Mouse (Mus musculus): ENCODE measurements around the gene Atg9b.
A peak's percentile ranks its signal among the peaks of the same experiment; 100 is the strongest.
"Not testable (repeated sequence)": the region's sequence is repeated elsewhere in the genome, so short reads cannot be mapped to it uniquely, and the experiment has no call there.

The Atg9b gene

DNA sequence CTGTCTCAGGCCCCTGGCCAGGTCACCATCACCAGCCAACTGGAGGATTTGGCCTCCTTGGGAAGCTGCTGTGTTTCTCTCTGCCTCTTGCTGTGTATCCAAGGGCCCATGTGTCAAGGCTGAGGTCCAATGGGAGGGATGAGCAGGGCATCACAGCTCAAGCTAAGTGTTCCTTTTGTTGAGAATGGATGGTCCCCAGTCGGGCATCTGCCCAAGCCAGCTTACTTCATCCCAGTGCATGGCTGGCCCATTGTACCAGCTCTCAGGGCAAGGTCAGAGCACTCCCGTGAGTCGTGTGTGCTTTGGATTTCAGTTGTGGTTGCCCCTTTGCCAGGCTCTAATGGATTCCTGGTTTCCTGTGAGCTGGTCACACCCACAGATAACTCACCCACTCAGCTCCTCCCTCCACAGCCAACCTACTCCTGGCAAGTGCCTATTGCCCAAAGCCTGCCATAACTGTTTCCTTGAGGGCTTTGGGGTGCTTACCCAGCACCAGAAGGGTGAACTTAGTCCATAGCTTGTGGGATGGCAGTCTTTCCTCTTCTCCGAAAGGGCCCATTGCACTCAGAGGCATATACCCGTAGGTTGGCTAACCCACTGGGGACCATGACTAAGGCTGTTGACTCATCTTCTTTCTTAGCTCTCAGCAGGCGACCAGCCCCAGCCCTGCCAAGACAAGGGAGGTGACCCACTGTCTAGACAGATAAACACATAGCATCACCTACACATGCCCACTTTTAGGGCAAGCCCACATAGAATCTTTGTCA is 12.8 kb upstream of the Atg9b start:
- peak; percentile 81 for DNase-seq (ENCODE audit: low read depth)

GRCm38 (mm10) chr5:24401969-24402368 is 10.0 kb upstream of the Atg9b start:
- no peak for DNase-seq (ENCODE audit: low read depth)

DNA sequence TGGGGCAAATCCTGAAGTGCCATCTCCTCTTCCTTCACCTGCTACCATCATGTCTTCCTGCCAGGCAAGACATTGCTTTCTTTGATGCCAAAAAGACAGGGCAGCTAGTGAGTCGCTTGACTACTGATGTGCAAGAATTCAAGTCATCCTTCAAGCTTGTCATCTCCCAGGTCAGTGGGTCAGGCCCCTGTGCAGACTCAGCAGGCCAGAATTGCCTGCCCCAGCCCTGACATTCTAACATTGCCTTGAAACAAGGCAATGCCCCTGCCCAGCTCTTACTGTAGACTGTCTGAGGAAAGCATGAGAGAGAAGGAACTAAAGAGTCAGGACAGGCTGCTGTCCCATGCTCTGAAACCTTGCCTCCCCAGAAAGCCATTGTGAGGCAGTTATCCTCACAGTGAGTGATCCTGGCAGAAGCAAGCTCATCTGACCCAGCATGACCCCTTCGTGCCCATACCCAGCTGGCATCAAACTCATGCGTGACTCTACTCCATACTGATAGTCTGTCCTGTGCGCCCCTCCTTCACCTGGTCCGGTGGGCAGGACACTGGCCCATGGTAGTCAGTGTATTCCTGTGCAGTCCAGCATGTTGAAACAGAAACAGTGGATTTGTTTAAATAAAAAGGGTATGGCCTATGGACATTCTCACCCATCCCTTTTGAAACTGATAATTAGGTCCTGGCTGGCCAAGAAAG is 9.1 kb upstream of the Atg9b start:
- DNase-seq (ENCODE audit: low read depth), result no peak

- no peak for DNase-seq (ENCODE audit: low read depth)
These were observed 8.4 kb upstream of the Atg9b start for GRCm38 (mm10) chr5:24400362-24400761.

DNA sequence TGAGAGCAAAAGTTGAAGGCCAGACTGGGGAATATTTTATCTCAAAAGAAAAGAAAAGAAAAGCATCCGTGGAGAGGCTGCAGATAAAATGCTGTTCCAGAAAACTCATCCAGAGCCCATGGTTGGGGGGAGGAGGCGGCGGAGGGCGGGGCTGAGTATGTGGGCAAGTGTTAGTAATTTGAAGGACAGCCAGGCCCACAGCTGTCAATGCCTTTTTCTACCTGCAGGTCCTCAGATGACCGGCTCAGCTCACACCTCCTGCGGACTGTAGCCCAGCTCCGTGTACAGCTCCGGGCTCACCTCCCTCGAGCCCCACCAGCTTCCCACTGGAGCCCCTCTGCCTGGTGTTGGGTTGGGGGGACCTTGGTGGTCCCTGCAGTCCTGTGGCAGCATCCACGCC is 7.7 kb upstream of the Atg9b start:
- DNase-seq (ENCODE audit: low read depth), result no peak

DNA sequence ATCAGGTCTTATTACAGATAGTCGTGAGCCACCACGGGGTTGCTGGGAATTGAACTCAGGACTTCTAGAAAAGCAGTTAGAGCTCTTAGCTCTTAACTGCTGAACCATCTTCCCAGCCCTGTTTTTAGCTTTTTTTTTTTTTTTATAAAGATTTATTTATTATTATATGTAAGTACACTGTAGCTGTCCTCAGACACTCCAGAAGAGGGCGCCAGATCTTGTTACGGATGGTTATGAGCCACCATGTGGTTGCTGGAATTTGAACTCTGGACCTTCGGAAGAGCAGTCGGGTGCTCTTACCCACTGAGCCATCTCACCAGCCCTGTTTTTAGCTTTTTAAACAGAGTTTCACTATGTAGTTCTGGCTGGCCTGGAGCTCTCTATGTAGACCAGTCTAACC is 4.3 kb upstream of the Atg9b start:
- DNase-seq (ENCODE audit: low read depth), result not testable (repeated sequence)

GRCm38 (mm10) chr5:24394165-24394894 is 2.4 kb upstream of the Atg9b start:
- peak; percentile 100 for DNase-seq (ENCODE audit: low read depth)

GRCm38 (mm10) chr5:24393392-24393997 is 1.6 kb upstream of the Atg9b start, which contains the start of gene Abcb8:
Gene Abcb8, plus strand, starts transcription at chr5:24393663.
- peak; percentile 95 for DNase-seq (ENCODE audit: low read depth)

DNA sequence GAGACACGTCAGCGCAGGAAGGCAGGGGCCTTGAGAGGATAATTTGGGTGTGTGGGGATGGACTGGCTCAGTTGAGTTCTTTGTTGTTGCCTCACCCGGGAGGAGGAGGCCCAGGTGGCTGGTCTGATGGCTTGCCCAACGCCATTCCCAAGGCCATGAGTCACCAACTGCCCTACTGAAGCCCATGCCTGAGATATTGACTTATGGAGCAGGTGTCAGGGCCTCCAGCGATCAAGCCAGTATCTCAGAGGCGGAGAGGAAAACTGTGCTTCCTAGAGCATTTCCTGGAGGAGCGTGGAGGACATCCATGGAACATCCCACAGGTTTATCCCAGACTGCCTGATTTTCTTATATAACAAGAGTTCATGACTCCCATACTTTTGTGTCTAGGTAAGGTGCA is 781 bp upstream of the Atg9b start:
- peak; percentile 83 for DNase-seq (ENCODE audit: low read depth)

- no peak for DNase-seq (ENCODE audit: low read depth)
These were observed 2.3 kb downstream of the Atg9b start for GRCm38 (mm10) chr5:24389658-24390020.

DNA sequence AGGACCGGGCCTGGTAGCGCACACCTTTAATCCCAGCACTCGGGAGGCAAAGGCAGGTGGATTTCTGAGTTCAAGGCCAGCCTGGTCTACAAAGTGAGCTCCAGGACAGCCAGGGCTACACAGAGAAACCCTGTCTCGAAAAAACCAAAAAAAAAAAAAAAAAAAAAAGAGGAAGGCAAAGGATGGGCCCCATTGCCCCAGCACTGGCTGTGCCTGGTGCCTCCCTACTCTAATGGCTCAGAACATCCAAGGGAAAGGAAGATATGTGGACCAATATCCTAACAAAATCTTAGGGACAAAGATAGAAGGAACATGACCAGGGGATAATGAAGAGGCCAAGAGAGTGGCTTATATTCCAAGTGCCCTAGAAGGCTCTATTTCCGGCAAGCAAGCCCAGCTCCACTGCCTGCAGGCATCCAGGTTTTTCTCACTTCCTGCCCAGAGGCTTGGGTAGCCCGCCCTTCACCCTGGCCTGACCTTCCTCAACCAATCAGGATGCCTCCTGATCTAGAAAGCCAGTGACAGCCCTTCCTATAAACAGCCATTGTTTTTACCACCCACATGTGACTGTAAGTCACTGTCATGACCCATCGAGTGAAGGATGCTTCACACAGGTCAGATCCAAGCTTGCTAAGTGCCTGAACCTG is 2.8 kb downstream of the Atg9b start:
- peak; percentile 94 for DNase-seq (ENCODE audit: low read depth)

DNA sequence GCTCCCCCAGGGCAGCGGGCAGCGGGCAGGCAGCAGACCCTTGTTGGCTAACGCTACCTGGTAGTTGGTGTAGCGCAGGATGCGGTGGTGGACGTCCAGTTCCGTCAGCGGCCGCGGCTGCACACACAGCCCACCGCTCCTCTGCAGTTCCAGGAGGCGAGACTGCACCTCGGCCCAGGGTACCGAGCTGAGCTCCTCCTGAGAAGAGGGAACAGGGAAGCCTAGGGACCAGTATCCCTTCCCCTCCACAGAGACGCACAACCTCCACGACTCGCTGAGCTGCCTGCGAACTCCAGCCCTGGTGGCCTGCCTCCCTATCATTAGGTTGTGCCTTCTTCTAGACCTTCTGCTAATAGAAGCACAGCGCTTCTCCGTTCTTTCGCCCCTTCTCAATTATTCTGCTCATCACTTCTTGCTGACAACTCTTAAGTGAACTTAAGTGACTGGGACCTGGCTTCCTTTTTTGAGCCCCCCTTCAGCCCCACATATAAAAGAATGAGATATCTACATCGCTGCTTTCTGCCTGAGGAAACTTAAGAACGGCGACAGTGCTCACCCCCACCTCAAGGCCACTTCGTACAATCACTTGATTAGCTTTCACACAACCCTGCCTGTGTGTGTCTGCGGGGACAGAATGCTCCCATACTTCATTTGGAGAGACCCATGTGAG is 3.6 kb downstream of the Atg9b start:
- peak; percentile 37 for DNase-seq (ENCODE audit: low read depth)

GRCm38 (mm10) chr5:24387264-24388241 is 4.4 kb downstream of the Atg9b start:
- peak; percentile 78 for DNase-seq (ENCODE audit: low read depth)

GRCm38 (mm10) chr5:24385887-24386550 is 5.9 kb downstream of the Atg9b start:
- no peak for DNase-seq (ENCODE audit: low read depth)

DNA sequence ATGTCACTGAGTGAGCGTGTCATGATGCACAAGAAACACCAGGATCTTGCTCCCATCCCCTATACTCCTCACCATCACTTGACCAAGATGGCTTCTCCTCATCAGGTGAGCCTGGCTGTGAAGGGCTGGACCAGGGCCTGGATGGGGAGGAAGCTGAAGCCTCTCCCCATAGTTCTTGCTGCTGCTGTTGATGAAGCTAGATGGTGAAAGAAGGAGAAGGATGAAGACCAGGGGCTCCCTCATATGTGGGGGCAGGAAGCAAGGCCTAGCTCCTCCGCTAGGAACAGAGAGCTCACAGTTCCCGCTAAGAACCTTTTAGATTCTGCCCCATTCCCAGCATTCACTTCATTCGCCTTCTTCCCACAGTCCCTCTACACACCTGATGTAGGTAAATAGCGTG is 6.6 kb downstream of the Atg9b start:
- no peak for DNase-seq (ENCODE audit: low read depth)

- DNase-seq (ENCODE audit: low read depth), result peak; percentile 63
These were observed 7.5 kb downstream of the Atg9b start for GRCm38 (mm10) chr5:24384407-24384806.

DNA sequence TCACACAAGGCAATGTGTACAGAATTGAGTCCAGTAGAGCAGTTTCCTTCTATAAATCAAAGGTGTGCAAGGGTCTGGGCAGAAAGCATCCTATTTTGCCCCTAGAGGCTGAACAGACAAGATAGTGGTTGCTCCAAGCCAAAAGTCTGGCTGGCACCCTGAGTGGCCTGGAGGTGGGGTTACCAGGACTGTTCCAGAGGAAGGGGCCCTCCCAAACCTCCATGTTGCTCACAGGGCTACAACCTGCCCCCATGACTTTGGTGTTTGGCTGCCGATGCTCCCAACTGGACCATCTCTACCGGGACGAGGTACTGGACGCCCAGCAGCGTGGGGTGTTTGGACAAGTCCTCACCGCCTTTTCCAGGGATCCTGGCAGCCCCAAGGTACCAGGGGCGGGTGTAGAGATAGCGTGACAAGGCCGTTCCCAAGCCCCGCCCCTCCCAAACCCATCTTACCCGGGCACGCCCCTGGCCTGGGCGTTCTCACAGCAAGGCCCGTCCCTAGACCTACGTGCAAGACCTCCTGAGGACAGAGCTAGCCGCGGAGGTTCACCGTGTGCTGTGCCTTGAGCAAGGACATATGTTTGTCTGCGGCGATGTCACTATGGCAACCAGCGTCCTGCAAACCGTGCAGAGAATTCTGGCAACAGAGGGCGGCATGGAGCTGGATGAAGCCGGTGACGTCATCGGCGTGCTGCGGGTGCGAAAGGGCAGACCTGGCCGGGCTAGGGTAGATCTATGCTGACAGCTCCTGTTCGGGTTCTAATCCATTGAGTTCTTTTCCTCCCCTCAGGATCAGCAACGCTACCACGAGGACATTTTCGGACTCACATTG is 8.7 kb downstream of the Atg9b start:
- no peak for DNase-seq (ENCODE audit: low read depth)

DNA sequence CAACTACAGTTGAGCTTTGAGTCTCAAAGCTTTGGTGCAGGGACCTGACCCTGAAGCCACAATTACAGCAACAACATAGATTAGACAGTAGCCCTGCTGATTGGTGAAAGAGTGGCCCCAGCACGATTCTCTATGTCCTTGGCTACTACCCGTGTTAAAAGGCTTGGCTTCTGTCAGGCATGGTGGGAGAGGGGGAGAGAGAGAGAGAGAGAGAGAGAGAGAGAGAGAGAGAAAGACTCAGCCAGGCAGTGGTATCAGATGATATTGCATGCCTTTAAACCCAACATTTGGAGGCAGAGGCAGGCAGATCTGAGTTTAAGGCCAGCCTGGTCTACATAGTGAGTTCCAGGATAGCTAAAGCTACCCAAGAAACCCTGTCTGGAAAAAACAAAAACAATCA is 10.0 kb downstream of the Atg9b start:
- no peak for DNase-seq (ENCODE audit: low read depth)

GRCm38 (mm10) chr5:24381486-24381885 is 10.5 kb downstream of the Atg9b start:
- DNase-seq (ENCODE audit: low read depth), result no peak
